Mouse (Mus musculus): ENCODE data around the gene Gfra1.

Gene Gfra1

DNA sequence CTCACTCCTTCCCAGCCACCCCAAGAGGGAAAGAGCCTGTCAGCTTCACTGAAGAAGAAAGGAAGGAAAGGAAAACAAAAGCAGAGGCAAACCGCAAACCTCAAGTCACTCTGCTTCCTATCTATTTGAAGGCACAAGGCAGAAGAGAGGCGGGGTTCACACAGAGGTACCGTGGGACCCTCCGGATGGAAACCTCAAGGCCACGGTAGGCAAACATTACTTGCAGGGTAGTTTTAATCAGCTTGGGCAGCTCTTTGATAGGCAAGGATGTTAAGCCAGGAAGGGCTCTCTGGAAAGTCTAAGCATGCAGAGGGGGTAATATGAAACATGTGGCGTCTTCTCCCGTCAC, 158.9 kb downstream of the Gfra1 start:
- in situ Hi-C loops (cut with MboI; ENCODE audit: low pct_unique_long_range_greater_than_20kb in 1 of 2, low sequenced_read_pairs in 2 of 2, unreplicated experiment in 1 of 2) = no loop called here

DNA sequence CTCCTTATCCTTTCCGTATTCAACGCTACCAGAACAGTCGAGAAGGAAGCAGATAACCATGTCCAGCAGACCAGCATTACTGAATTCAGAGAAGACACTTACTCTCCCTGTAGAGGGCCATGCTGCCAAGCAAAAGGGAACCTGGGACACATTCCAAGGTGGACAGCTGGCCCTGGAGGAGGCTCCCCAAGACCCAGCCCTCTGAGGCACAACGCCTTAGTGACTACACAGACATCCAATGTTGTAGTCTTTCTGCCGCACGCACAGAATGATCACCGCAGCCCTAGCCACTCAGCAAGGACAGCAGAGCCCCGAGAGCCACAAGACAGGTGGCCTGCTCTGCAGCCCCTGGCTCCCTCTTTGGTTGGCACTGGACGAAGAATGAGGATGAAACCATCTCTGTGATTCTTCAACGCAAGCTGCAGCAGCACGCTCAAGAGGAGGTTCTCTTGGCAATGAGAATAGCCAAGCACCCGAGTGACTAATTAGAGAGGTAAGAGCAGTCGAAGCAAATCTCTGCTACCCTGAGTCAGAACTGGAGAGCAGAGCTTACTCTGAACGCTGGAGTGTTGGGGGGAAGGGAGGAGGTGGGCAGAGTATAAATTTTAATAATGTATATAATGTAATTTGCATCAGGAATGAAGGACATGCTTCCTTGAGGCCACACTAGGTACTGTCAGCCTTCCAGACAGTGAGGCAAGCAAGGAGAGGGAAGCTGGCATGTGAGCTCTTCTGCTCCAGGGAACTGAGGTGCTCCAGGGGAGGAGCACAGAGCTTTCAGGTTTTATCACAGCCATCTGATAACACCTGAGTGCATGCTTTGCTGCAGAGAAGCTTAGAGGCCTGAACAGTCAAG, 159.5 kb downstream of the Gfra1 start:
- in situ Hi-C loops (cut with MboI; ENCODE audit: low pct_unique_long_range_greater_than_20kb in 1 of 2, low sequenced_read_pairs in 2 of 2, unreplicated experiment in 1 of 2) = no loop called here

DNA sequence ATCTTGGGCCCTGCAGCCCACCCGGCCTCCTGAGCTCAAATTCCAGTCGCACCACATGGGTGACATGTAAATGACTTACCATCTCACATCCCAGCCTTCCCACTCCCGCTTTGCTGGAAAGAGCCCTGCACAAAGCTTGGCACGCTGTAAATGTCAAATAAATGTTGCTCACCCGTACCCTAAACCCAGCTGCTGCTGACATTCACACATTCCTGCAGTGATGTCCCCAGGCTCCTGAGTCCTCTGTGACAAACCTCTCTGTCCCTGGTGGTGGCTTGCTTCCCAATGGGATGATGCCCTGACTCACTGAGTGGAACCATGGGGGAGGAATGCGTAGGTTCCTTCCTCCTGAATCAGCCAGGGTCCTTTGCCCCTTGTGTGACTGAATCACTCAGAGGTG, 167.6 kb downstream of the Gfra1 start:
- in situ Hi-C loops (cut with MboI; ENCODE audit: low pct_unique_long_range_greater_than_20kb in 1 of 2, low sequenced_read_pairs in 2 of 2, unreplicated experiment in 1 of 2) = no loop called here

DNA sequence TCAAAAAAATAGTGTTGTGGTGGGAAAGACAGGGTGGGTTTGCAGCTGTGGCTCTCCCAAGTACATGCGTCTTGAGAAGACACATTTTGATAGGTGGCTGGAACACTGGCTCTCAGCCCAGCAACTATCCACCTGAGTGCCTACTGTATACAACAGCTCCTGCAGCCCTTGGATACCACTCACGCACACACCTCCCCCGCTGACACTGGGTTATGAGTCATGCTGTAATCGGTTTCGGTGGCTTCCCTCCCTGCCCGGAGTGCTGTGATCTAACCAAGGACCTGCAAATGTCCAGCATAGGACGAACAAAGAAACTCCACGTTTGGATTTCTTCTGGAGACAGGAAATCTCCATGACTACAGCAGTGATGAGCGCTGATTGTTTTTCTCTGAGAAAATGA, 180.4 kb downstream of the Gfra1 start:
- in situ Hi-C loops (cut with MboI; ENCODE audit: low pct_unique_long_range_greater_than_20kb in 1 of 2, low sequenced_read_pairs in 2 of 2, unreplicated experiment in 1 of 2) = no loop called here

DNA sequence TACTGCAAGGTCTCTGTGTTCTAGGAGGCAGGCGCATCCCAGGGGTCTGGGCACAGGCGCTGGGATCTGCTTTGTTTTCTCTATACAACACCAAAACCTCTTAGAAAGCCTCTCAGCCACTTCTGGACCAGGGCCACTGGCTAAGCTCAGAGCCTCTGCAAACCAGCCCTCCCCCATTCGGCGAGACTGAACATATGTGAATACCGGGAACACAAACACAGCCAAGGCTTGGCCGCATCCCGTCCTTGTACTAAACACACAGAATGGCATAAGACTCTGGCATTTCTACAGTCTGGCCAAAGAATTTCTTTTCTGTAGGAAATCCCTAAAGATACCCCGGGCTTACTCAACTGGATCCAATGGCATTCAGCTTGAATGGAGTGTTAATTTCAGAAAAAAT, 183.9 kb downstream of the Gfra1 start:
- in situ Hi-C loops (cut with MboI; ENCODE audit: low pct_unique_long_range_greater_than_20kb in 1 of 2, low sequenced_read_pairs in 2 of 2, unreplicated experiment in 1 of 2) = no loop called here

DNA sequence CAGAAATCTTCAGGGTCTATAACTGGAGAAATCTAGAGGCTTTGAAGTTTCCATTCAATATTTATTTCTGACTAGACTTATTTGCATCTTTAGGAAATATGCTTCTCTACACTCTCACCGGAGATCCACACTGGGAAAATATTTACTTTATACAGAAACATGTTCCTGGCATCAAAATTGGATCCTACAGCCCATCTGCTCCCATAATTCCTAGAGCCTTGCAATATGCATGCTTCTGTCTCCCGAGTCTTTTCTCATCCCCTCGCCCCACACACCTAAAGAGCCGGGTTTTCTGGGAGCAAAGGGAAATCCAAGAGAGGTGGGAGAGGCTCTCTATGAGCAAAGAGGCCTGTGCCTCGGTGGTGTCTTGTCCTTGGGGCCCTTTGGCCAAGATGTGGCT, 184.9 kb downstream of the Gfra1 start:
- in situ Hi-C loops (cut with MboI; ENCODE audit: low pct_unique_long_range_greater_than_20kb in 1 of 2, low sequenced_read_pairs in 2 of 2, unreplicated experiment in 1 of 2) = no loop called here

DNA sequence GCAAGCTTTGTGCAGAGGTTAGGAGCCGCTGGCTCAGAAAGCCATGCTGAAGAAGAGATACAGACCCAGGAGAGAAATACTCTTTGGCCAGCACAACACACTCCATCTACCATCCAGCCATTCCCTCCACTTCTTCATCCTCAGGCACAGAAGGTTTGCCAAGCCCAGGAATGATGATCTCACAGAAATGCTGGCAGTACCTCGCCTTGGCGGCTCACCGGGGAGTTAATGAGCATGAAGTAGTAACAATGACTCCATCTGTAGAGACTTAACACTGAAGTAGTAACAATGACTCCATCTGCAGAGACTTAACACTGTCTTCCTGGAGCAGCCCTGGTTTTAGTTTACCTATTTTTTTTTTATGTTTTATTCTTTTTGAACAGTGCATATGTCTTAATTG, 187.2 kb downstream of the Gfra1 start:
- in situ Hi-C loops (cut with MboI; ENCODE audit: low pct_unique_long_range_greater_than_20kb in 1 of 2, low sequenced_read_pairs in 2 of 2, unreplicated experiment in 1 of 2) = no loop called here

DNA sequence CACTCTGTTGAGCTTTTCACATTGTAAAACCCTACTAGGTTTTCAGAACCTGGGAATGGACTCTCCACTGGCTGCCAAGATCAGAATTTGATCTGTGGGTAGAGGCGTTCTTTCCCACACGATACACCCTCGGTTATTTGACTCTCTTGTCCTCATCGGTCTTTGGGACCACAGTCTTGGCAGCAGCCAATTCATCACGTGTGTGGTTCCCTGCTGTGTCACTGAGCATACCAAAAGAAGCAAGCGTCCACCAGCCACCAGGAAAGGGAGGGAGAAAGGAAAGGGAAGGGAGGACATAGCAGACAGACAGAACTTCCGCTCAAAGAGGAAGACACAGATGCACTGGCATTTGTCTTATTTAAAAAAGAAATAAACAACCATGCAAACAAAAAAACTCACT, 189.1 kb downstream of the Gfra1 start:
- in situ Hi-C loops (cut with MboI; ENCODE audit: low pct_unique_long_range_greater_than_20kb in 1 of 2, low sequenced_read_pairs in 2 of 2, unreplicated experiment in 1 of 2) = no loop called here

DNA sequence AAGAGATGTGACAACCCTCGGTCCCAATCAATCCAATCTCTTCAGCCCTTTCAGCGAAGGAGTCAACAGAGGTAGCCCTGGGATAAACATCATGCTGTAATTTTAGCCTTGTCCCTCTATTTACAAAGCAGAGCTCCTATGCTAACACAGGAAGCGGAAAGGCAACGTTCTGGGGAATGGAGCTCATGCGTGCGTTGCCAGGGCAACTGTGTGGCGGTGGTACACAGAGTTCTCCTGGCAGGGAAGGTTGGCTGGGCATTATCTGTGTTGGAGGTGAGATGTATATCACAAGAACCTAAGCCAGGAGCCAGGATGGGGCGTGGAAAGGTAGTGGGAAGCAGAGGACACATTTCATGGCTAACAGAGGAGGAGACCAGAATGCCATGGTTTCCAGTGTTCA, 194.8 kb downstream of the Gfra1 start:
- in situ Hi-C loops (cut with MboI; ENCODE audit: low pct_unique_long_range_greater_than_20kb in 1 of 2, low sequenced_read_pairs in 2 of 2, unreplicated experiment in 1 of 2) = no loop called here

DNA sequence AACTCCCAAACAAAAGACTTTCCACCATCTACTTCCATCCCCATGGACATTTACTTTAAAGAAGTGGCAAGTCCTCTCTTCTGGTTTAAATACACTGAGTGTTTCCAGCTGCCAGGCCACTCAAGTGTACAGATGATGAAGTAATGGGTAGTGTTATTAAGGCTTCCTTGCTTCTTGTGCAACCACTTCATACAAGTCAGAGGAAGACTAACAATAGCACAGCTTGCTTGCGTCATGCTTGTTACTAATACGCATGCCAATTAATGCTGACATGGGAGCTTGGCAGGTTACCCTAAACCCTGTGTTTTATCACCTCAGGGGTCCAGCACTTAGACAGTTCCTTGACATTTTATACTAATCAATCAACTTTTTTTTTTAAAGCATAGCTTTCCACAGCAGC, 196.5 kb downstream of the Gfra1 start:
- in situ Hi-C loops (cut with MboI; ENCODE audit: low pct_unique_long_range_greater_than_20kb in 1 of 2, low sequenced_read_pairs in 2 of 2, unreplicated experiment in 1 of 2) = no loop called here

DNA sequence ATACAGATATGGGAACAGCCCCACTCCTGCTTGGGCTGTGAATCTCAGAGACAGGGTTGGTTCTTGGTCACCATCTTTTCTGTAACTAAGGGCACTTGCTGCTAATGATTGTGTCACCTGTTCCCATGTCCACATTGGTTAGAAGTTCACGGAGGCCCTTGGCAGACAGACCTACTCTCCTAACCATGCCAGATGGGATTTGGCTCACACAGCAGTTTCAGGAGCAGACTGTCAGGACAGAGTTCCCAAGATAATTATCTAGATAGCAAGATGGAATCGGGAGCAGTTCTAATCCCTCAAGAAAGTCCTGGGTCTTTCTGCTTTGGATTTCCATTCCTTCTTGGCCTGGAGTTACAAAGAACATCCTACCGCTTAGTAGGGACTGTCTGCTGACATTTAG, 199.2 kb downstream of the Gfra1 start:
- in situ Hi-C loops (cut with MboI; ENCODE audit: low pct_unique_long_range_greater_than_20kb in 1 of 2, low sequenced_read_pairs in 2 of 2, unreplicated experiment in 1 of 2) = no loop called here

DNA sequence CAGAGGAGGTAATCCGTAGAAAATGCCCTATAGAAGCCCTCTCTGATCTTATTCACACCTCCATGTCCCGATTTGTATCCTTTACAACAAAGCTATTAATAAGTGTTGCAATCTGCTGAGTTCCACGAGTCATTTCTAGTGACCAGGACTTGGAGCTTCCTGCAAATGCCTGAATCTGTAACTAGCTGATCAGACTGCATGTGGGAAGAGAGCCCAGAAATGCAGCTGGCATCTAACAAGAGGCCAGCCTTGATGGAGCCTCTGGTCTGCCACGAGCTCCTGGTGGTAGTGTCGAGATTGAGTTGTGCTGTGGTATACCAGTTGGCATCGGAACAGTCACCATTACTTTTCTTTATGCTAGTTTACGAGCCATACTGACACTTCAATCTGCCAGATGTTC, 200.3 kb downstream of the Gfra1 start:
- in situ Hi-C loops (cut with MboI; ENCODE audit: low pct_unique_long_range_greater_than_20kb in 1 of 2, low sequenced_read_pairs in 2 of 2, unreplicated experiment in 1 of 2) = no loop called here

DNA sequence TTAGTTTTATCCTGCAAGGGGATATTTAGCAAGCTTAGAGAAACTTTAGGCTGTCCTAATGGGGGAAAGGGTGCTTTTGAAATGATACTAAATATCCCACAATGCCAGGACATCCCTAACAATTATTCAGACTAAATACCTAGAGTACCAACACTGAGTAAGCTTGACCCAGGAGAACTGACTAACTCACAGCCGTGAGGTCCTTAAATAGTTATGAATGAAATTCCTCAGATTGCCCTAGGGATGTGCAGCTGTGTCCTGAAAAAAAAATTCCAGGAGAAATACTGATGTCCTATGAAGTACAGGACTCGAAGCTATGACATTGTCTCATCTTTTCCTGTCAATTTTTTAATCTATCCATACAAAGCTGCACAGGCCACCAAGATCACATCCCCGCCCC, 201.5 kb downstream of the Gfra1 start:
- in situ Hi-C loops (cut with MboI; ENCODE audit: low pct_unique_long_range_greater_than_20kb in 1 of 2, low sequenced_read_pairs in 2 of 2, unreplicated experiment in 1 of 2) = no loop called here

DNA sequence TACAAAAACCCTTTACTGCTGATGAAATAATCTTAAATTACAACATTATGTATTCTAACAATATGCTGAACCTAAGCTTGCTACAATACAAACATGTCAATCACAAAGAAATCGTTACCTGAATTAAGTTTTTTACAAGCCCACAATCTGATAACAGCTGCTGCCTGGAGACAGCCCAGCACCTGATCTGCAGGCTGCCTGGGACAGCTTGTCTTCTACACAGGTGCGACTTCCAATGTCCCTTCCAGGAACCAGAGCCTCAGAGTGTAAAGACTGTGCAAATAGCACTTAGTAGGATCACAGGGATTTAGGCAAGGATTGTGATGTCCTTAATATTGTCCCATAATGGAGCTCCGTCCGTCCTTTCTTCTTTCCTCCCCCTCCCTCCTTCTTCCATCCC, 204.0 kb downstream of the Gfra1 start:
- in situ Hi-C loops (cut with MboI; ENCODE audit: low pct_unique_long_range_greater_than_20kb in 1 of 2, low sequenced_read_pairs in 2 of 2, unreplicated experiment in 1 of 2) = no loop called here

DNA sequence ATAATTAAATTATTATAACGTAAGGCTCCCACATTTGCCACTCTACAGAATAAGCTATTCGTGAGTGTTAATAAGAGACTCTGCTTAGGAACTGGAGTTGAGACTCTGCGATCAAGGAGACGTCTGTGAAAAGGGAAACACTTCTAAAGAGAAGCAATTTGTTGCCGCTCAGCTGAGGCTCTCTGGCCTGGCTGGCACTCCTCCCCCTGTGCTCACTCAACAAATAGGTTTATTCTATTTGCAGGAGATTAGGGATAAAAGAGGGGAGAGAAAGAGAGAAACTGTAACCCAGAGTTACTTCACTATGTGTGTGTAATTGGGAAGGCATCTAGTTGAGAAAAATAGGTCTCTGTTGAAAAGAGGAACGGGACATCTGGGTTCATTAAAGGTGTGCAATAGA, 204.6 kb downstream of the Gfra1 start:
- in situ Hi-C loops (cut with MboI; ENCODE audit: low pct_unique_long_range_greater_than_20kb in 1 of 2, low sequenced_read_pairs in 2 of 2, unreplicated experiment in 1 of 2) = no loop called here

DNA sequence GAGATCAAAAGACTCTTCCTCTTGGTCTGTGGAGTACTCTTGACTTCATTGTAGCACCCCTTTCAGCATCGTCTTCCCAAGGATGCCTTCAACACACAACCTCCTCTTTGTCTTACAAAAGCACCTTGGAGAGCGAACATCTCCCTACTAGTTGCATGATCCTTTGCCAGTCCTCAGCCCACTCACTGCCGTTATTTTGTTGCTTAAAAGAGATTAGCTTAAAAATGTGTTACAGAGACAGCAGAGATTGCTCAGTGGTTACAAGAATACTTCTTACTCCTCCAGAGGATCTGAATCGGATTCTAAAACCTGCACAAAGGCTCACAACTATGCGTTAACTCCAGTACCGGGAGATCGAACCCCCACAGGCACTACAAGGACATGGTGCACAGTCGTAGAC, 205.5 kb downstream of the Gfra1 start:
- in situ Hi-C loops (cut with MboI; ENCODE audit: low pct_unique_long_range_greater_than_20kb in 1 of 2, low sequenced_read_pairs in 2 of 2, unreplicated experiment in 1 of 2) = no loop called here

DNA sequence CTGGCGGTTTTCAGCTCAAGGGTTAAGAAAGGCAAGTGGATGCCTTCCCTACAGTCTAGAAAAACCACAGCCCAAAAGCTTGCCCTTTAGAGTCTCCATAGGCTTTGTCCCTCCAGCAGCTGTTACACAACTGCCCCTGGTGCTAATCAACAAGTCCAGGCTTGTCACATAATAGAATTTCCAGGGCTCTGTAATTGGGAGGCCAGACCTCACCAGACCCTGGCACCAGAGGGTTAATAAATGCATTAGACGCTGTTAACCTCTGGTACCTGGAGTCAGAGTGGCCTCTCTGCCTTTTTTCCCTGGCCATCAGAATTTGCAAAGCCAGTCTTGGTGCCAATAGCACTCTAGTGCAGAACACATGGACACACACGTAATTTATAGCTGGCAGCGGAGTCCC, 211.6 kb downstream of the Gfra1 start:
- in situ Hi-C loops (cut with MboI; ENCODE audit: low pct_unique_long_range_greater_than_20kb in 1 of 2, low sequenced_read_pairs in 2 of 2, unreplicated experiment in 1 of 2) = no loop called here

DNA sequence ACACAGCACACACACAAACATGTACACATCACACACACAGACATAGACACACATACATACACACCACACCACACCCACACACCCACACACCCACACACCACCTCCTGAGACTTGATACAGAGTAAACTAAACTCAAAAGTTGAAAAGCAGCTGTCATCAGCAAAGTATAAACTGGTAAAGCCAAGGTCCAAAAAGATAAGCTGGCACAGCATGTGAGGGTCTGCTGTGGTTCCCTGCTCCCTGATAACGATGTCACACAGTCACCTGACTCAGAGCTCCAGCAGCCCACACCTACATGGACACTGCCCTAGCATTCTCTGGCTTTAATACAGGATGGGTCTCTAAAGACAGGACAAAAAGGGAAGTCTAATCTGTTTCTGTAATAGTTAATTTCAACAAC, 212.1 kb downstream of the Gfra1 start:
- in situ Hi-C loops (cut with MboI; ENCODE audit: low pct_unique_long_range_greater_than_20kb in 1 of 2, low sequenced_read_pairs in 2 of 2, unreplicated experiment in 1 of 2) = no loop called here

DNA sequence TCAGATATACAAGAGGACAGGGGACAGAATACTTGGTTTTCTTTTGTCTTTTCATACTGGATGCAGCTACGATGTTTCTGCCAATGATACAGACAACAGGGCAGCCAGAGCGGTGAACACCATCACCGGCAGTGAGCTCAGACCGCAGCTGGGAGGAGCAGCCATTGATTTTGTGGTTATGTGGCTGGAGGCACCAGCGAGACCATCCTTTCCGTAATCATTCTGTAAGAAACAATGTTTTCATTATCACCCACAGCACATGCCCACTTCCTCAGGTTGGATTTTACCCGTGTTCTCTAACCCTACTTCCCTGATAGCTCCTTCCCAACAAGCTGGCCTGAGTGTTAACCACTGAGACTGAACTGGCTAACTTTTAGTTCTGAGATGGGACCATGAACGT, 217.4 kb downstream of the Gfra1 start:
- in situ Hi-C loops (cut with MboI; ENCODE audit: low pct_unique_long_range_greater_than_20kb in 1 of 2, low sequenced_read_pairs in 2 of 2, unreplicated experiment in 1 of 2) = no loop called here

DNA sequence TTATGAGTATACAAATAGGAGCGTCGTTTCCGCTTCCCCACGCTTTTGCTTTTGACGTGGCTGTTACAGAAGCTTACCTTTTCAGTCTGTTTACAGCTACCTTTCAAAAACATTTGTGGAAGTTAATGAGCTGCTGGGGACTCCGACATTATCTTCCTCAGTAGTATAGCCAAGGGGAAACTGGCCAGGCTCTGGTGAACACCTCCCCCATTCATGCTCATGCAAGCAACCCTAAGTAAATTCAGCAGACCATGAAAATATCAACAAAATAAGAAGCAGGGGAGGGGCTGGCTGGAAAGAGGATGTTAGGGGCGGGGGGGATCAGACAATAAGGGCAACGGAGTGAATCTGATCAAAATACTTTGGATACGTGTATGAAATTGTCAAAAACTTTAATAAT, 228.0 kb downstream of the Gfra1 start:
- in situ Hi-C loops (cut with MboI; ENCODE audit: low pct_unique_long_range_greater_than_20kb in 1 of 2, low sequenced_read_pairs in 2 of 2, unreplicated experiment in 1 of 2) = no loop called here

DNA sequence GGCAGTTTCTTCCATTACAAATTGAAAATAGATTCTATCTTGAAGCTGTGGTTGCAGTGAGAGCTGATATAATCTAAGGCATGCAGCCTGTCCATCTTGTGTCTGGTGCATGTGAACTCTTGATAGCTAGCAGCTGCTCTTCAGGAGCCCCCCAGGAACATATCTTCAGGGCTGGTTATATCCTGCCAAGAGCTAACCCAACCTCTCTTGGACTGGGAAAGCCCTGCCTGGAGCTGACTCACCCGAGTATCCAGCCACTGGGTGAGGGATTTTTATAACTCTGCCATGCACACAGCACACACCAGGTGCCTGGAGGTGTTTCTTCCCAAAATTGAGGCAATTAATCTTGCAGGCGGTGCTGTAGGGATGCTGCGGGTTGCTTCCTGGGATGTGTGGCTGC, 228.8 kb downstream of the Gfra1 start:
- in situ Hi-C loops (cut with MboI; ENCODE audit: low pct_unique_long_range_greater_than_20kb in 1 of 2, low sequenced_read_pairs in 2 of 2, unreplicated experiment in 1 of 2) = no loop called here
